Mouse (Mus musculus) gastrocnemius, postnatal 25 days (tissue): ENCODE data around the gene Rnaset2a. TPM values are rescaled to one million over a fixed set of nuclear protein-coding genes. Genes with fewer than 3 reads are reported as not detected.

Source experiments
- total RNA-seq, 2 experiments: library from RNA; stranded (reverse); gene quantifications; 1 replicate in 1 of 2; 2 replicates in 1 of 2; pipeline ENCODE4 v1.2.3; 2021

Gene Rnaset2a
- total RNA-seq, 2 experiments from 2014 or later = 13.0 to 14.8 TPM

Other genes starting within 250 kb of the Rnaset2a start
- gene Tagap, start 222.1 kb downstream of the Rnaset2a start, total RNA-seq = 1 to 10 TPM; 1.8 TPM
- gene Rsph3a, start 202.5 kb downstream of the Rnaset2a start, total RNA-seq = 10 to 100 TPM; 21.9 to 23.1 TPM
- gene Gm49673, start 309 bp downstream of the Rnaset2a start, total RNA-seq = under 1 TPM in 1 of 2 experiments, not detected in 1; 0.38 TPM
- 10 to 100 TPM; 13.1 to 18.3 TPM for gene Fgfr1op, start 17.4 kb upstream of the Rnaset2a start, total RNA-seq
- gene Ccr6, start 87.9 kb upstream of the Rnaset2a start, total RNA-seq = not detected
- gene Mpc1, start 134.8 kb upstream of the Rnaset2a start, total RNA-seq = 100 to 1,000 TPM; 407 to 421 TPM
- 1 to 10 TPM; 6.8 to 8.0 TPM for gene Sft2d1, start 163.0 kb upstream of the Rnaset2a start, total RNA-seq
- under 1 TPM; 0.08 to 0.10 TPM for gene Prr18, start 189.4 kb upstream of the Rnaset2a start, total RNA-seq
- not detected for gene T2, start 207.9 kb upstream of the Rnaset2a start, total RNA-seq